Mouse (Mus musculus) central nervous system, embryonic 11.5 days (tissue): ENCODE data around the gene Pced1b. TPM values are rescaled to one million over a fixed set of nuclear protein-coding genes. Genes with fewer than 3 reads are reported as not detected.

ENCODE experiments used
- polyA plus RNA-seq: library from polyadenylated mRNA; depleted of rRNA; stranded (reverse); fragments of >200 nt; gene quantifications from 2 replicates; pipeline ENCODE4 v1.2.3, GENCODE M21; 2012; rRNA removed

Gene Pced1b
- 7.3 and 9.9 TPM in 2 replicates for polyA plus RNA-seq

GRCm38 (mm10) chr15:97246911-97247790, at the start of gene Pced1b, which contains the start of gene Amigo2:
Gene Pced1b, plus strand, starts transcription at chr15:97247107.
Gene Amigo2, minus strand, starts transcription at chr15:97247287.

Other genes starting within 250 kb of the Pced1b start
- 14.2 and 39.1 TPM in 2 replicates for gene Slc38a4, start 191.2 kb upstream of the Pced1b start, polyA plus RNA-seq
- 2.1 and 2.5 TPM in 2 replicates for gene Amigo2, start 180 bp downstream of the Pced1b start, polyA plus RNA-seq